Mouse (Mus musculus) C2C12 (cell line): ENCODE measurements around the gene Gm8453. TPM values are rescaled to one million over a fixed set of nuclear protein-coding genes. Genes with fewer than 3 reads are reported as not detected.
"Not testable (repeated sequence)": the region's sequence is repeated elsewhere in the genome, so short reads cannot be mapped to it uniquely, and the experiment has no call there.

Experiments
- H3K27me3 ChIP-seq: one replicate; pipeline ENCODE4 v1.6.1; 2011; ENCODE audit not compliant: control insufficient read depth, insufficient read depth, insufficient read length
- H3K36me3 ChIP-seq: one replicate; pipeline ENCODE4 v1.6.1; 2011; ENCODE audit not compliant: control insufficient read depth, insufficient read depth
- H3K4me3 ChIP-seq: one replicate; pipeline ENCODE4 v1.5.1; 2011; ENCODE audit warnings: mild to moderate bottlenecking, control low read depth; ENCODE audit not compliant: poor library complexity, insufficient read depth, severe bottlenecking
- H3K79me2 ChIP-seq: one replicate; pipeline ENCODE4 v1.6.1; 2011; ENCODE audit not compliant: control insufficient read depth, insufficient read depth
- H3K79me3 ChIP-seq: one replicate; pipeline ENCODE4 v1.6.1; 2011; ENCODE audit warnings: low read depth, control low read depth
- H3ac ChIP-seq: one replicate; pipeline ENCODE3; 2011; ENCODE audit warnings: low read depth; ENCODE audit not compliant: control insufficient read depth, insufficient read length
- long read RNA-seq, 2 experiments: library from polyadenylated mRNA; unstranded; transcript quantifications; one replicate each; pipeline ENCODE4 v2.0.0; 2019 to 2020
- polyA plus RNA-seq: library from polyadenylated mRNA; unstranded; fragments of >200 nt; fragmentation: generic; extraction: Trizol; gene quantifications from one replicate; pipeline ENCODE4 v1.2.1, GENCODE M21; 2012; ENCODE audit warnings: missing spikeins

The Gm8453 gene
- not detected for polyA plus RNA-seq
- long read RNA-seq, experiment 1, result 0 reads
- long read RNA-seq, experiment 2, result 0 reads

- not testable (repeated sequence) for H3ac ChIP-seq, H3K4me3 ChIP-seq, H3K79me2 ChIP-seq, H3K27me3 ChIP-seq, H3K36me3 ChIP-seq, H3K79me3 ChIP-seq
Observed at GRCm38 (mm10) chr7:22229384-22229783, at the start of gene Gm8453. TSS of gene Gm8453 (minus strand) at chr7:22229484.

- H3K79me3 ChIP-seq, H3ac ChIP-seq, H3K4me3 ChIP-seq, H3K27me3 ChIP-seq, H3K79me2 ChIP-seq, H3K36me3 ChIP-seq: not testable (repeated sequence)
Observed at GRCm38 (mm10) chr7:22201164-22201563, 28.1 kb downstream of the Gm8453 start, which contains the start of gene Gm8653. TSS of gene Gm8653 (minus strand) at chr7:22201264.

DNA sequence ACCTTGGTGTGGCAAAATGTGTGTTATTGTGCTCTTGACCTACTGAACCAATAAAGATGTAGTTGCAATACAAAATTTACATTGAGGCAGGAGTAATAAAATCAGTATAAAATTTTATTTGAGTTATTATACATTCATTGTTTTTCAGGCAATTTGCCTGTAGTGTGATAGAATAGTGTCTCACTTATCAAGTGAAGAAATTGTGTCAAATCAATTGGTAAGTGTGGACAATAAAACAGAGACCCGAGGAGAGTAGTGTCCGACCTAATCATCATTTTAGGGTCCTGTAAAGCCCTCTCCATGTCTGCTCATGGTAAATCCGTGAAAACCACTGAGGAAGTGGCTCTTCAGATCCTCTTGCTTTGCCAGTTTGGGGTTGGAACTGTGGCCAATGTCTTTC lies 40.2 kb downstream of the Gm8453 start, which contains the start of gene Vmn1r143:
TSS of gene Vmn1r143 (plus strand) at position 301 of the 400 bp plus-strand sequence.
- not testable (repeated sequence) for H3K79me3 ChIP-seq, H3K4me3 ChIP-seq, H3K79me2 ChIP-seq, H3K36me3 ChIP-seq, H3ac ChIP-seq, H3K27me3 ChIP-seq

Other genes with a start within 250 kb of the Gm8453 start
- not detected for gene Vmn1r137, start 234.9 kb downstream of the Gm8453 start, polyA plus RNA-seq
- gene Vmn1r138, start 200.6 kb downstream of the Gm8453 start, polyA plus RNA-seq, result not detected
- not detected for gene Gm6176, start 173.2 kb downstream of the Gm8453 start, polyA plus RNA-seq
- gene Vmn1r139, start 160.4 kb downstream of the Gm8453 start, polyA plus RNA-seq, result not detected
- gene Gm16451, start 111.2 kb downstream of the Gm8453 start, polyA plus RNA-seq, result not detected
- gene Gm10666, start 94.7 kb downstream of the Gm8453 start, polyA plus RNA-seq, result not detected
- not detected for gene Vmn1r142, start 65.4 kb downstream of the Gm8453 start, polyA plus RNA-seq
- not detected for gene Vmn1r143, start 40.1 kb downstream of the Gm8453 start, polyA plus RNA-seq
- not detected for gene Gm8653, start 28.2 kb downstream of the Gm8453 start, polyA plus RNA-seq
- not detected for gene Gm4187, start 100.2 kb upstream of the Gm8453 start, polyA plus RNA-seq
- gene Gm8660, start 141.6 kb upstream of the Gm8453 start, polyA plus RNA-seq, result not detected
- gene Vmn1r148, start 184.1 kb upstream of the Gm8453 start, polyA plus RNA-seq, result not detected
- not detected for gene Vmn1r149, start 208.7 kb upstream of the Gm8453 start, polyA plus RNA-seq
- not detected for gene Gm10665, start 234.6 kb upstream of the Gm8453 start, polyA plus RNA-seq